In the genomic region with DNA sequence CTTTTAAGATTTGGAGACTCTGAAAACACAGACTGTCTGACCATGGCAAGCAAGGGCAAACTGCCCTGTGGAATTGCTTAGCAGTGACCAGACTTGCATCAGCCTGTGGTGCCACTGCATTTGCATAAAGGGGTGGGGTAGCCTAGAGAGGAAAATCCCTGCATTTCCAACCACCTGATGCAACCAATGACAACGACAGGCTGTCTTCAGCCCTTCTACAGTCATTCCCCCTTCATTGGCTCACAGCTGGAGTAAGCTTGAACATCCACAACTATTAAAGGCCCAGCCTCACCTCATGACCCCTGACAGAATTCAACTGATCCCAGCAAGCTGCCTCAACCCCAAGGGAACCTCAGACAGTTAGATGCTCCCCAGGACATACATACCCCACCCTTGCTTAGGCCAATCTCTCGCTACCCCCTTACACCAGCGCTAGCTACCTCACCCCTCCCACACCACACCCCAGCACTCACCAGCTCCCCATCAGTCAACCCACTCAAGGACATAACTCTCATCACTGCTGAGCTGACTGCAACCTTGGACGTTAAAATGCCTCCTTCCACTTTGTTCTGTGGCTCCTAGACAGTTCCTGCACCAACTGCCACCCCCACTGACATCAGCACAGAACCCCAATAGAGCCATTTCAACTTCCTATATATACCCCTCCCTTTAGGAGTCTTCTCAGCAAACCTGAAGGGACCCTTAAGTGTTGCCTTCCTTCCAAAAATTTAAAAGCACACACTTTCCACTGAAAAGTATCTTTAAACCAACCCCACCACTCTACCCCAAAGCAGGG, we compare ENCODE assay signal across 8 mouse cellular contexts. TPM values are rescaled to one million over a fixed set of nuclear protein-coding genes. Genes with fewer than 3 reads are reported as not detected.
DNase-seq lines count a peak whose midpoint lies in the region; ATAC-seq lines count a peak whose summit lies in the region.

No protein-coding gene starts in this region.

- H3K27me3 ChIP-seq in heart, embryonic 16.5 days (ENCODE audit: control insufficient read depth, insufficient read depth, low read length), result no peaks in the 10 kb centered on the region
- H3K27me3 ChIP-seq in liver, embryonic 12.5 days (replicated peaks), result no peaks in the 10 kb centered on the region
- no peaks in the 10 kb centered on the region for H3K27me3 ChIP-seq in neural tube, embryonic 15.5 days (replicated peaks)

- ATAC-seq in heart, embryonic 16.5 days (replicated peaks; ENCODE audit: extremely low read depth, insufficient read depth, low FRiP score), result no peak
- ATAC-seq in liver, embryonic 12.5 days, result peak; percentile 8; the same call in 1 of the 2 replicates
- no peak for ATAC-seq in neural tube, embryonic 15.5 days (ENCODE audit: low FRiP score)

- H3K36me3 ChIP-seq in heart, embryonic 16.5 days (ENCODE audit: control insufficient read depth, insufficient read depth), result peaks cover 50% of the 10 kb centered on the region
- peaks cover 87% of the 10 kb centered on the region for H3K36me3 ChIP-seq in liver, embryonic 12.5 days
- H3K36me3 ChIP-seq in neural tube, embryonic 15.5 days, result peaks cover 53% of the 10 kb centered on the region

- WGBS in heart, embryonic 16.5 days, result 30% methylated on average over 4 of the region's 4 CpGs
- 48% methylated on average over 4 of the region's 4 CpGs for WGBS in liver, embryonic 12.5 days (ENCODE audit: insufficient replicate concordance)
- 43% methylated on average over 4 of the region's 4 CpGs for WGBS in neural tube, embryonic 15.5 days

- H3K9ac ChIP-seq in heart, embryonic 16.5 days (ENCODE audit: low read length), result peak overlapping the region; percentile 72
- H3K9ac ChIP-seq in liver, embryonic 12.5 days, result peak overlapping the region; percentile 60; the same call in 1 of the 2 replicates
- H3K9ac ChIP-seq in neural tube, embryonic 15.5 days (replicated peaks), result peak overlapping the region; percentile 66; the same call in 1 of the 2 replicates

- H3K9me3 ChIP-seq in heart, embryonic 16.5 days (replicated peaks; ENCODE audit: control insufficient read depth, low read length), result no peaks in the 10 kb centered on the region
- no peaks in the 10 kb centered on the region for H3K9me3 ChIP-seq in liver, embryonic 12.5 days (replicated peaks)
- no peaks in the 10 kb centered on the region for H3K9me3 ChIP-seq in neural tube, embryonic 15.5 days (replicated peaks)

- peak; percentile 45 for DNase-seq in kidney, adult 11 months
- no peak for DNase-seq in kidney, postnatal 4 days
- DNase-seq in adrenal gland, adult 2 months, result peak; percentile 85
- DNase-seq in gastrocnemius, adult 18-20 months (ENCODE audit: low spot score), result no peak
- DNase-seq in cerebellum, adult 8-10 months, result no peak

- peak overlapping the region; percentile 78 for H3K4me2 ChIP-seq in heart, embryonic 16.5 days (ENCODE audit: low read depth, low read length)
- peak overlapping the region; percentile 85 for H3K4me2 ChIP-seq in liver, embryonic 12.5 days
- peak overlapping the region; percentile 94 for H3K4me2 ChIP-seq in neural tube, embryonic 15.5 days

- 0 out of 2 replicates have a peak overlapping the region, but pooled peaks have one; percentile 2 for H3K27ac ChIP-seq in heart, embryonic 16.5 days (ENCODE audit: low read length)
- peak overlapping the region; percentile 62 for H3K27ac ChIP-seq in liver, embryonic 12.5 days
- peak overlapping the region; percentile 90 for H3K27ac ChIP-seq in neural tube, embryonic 15.5 days (replicated peaks)

- peaks cover 48% of the 10 kb centered on the region for H3K4me1 ChIP-seq in heart, embryonic 16.5 days (ENCODE audit: control insufficient read depth, insufficient read depth, low read length)
- H3K4me1 ChIP-seq in liver, embryonic 12.5 days, result peaks cover 53% of the 10 kb centered on the region
- H3K4me1 ChIP-seq in neural tube, embryonic 15.5 days, result peaks cover 57% of the 10 kb centered on the region

- H3K4me3 ChIP-seq in heart, embryonic 16.5 days (ENCODE audit: low read length), result peak overlapping the region; percentile 44
- peak overlapping the region; percentile 53 for H3K4me3 ChIP-seq in liver, embryonic 12.5 days
- peak overlapping the region; percentile 54 for H3K4me3 ChIP-seq in neural tube, embryonic 15.5 days (replicated peaks)

RNA-seq across cellular contexts. Expression of gene Nfe2l1, which starts 6.9 kb away (rescaled TPM):
- total RNA-seq in adrenal gland, adult 2 months (2021), result 100 to 1,000 TPM; 497 to 817 TPM
- polyA plus RNA-seq in adrenal gland, adult 2 months (2012; rRNA removed), result 504 and 806 TPM in 2 replicates
- 81.3 and 90.1 TPM in 2 replicates for polyA plus RNA-seq in heart, embryonic 16.5 days (2015; fragmentation: Nextera tagmentation; extraction: Ambion mirVana)
- polyA plus RNA-seq in liver, embryonic 12.5 days (2016; fragmentation: Nextera tagmentation; extraction: Ambion mirVana), result 26.7 and 32.4 TPM in 2 replicates
- polyA plus RNA-seq in neural tube, embryonic 15.5 days (2015; fragmentation: Nextera tagmentation; extraction: Ambion mirVana), result 71.8 and 78.2 TPM in 2 replicates
- total RNA-seq in gastrocnemius, adult 18-20 months (2021), result 100 to 1,000 TPM; 460 to 570 TPM

RNA-seq across cellular contexts. Expression of gene Copz2, which starts 26.8 kb away (rescaled TPM):
- 10 to 100 TPM; 57.1 to 76.8 TPM for total RNA-seq in adrenal gland, adult 2 months (2021)
- polyA plus RNA-seq in adrenal gland, adult 2 months (2012; rRNA removed), result 90.7 and 107 TPM in 2 replicates
- 118 and 129 TPM in 2 replicates for polyA plus RNA-seq in heart, embryonic 16.5 days (2015; fragmentation: Nextera tagmentation; extraction: Ambion mirVana)
- polyA plus RNA-seq in liver, embryonic 12.5 days (2016; fragmentation: Nextera tagmentation; extraction: Ambion mirVana), result 25.6 and 26.7 TPM in 2 replicates
- polyA plus RNA-seq in neural tube, embryonic 15.5 days (2015; fragmentation: Nextera tagmentation; extraction: Ambion mirVana), result 29.2 and 42.0 TPM in 2 replicates
- 10 to 100 TPM; 26.7 to 27.7 TPM for total RNA-seq in gastrocnemius, adult 18-20 months (2021)

RNA-seq across cellular contexts. Expression of gene Cbx1, which starts 33.9 kb away (rescaled TPM):
- total RNA-seq in adrenal gland, adult 2 months (2021), result 10 to 100 TPM; 65.7 to 72.8 TPM
- polyA plus RNA-seq in adrenal gland, adult 2 months (2012; rRNA removed), result 40.0 and 58.2 TPM in 2 replicates
- 45.3 and 49.9 TPM in 2 replicates for polyA plus RNA-seq in heart, embryonic 16.5 days (2015; fragmentation: Nextera tagmentation; extraction: Ambion mirVana)
- polyA plus RNA-seq in liver, embryonic 12.5 days (2016; fragmentation: Nextera tagmentation; extraction: Ambion mirVana), result 51.6 and 52.4 TPM in 2 replicates
- polyA plus RNA-seq in neural tube, embryonic 15.5 days (2015; fragmentation: Nextera tagmentation; extraction: Ambion mirVana), result 60.9 and 69.5 TPM in 2 replicates
- 10 to 100 TPM; 34.2 to 36.1 TPM for total RNA-seq in gastrocnemius, adult 18-20 months (2021)

RNA-seq across cellular contexts. Expression of gene Snx11, which starts 45.5 kb away (rescaled TPM):
- 10 to 100 TPM; 22.7 to 31.2 TPM for total RNA-seq in adrenal gland, adult 2 months (2021)
- polyA plus RNA-seq in adrenal gland, adult 2 months (2012; rRNA removed), result 12.4 and 12.6 TPM in 2 replicates
- 11.9 and 14.0 TPM in 2 replicates for polyA plus RNA-seq in heart, embryonic 16.5 days (2015; fragmentation: Nextera tagmentation; extraction: Ambion mirVana)
- 14.3 and 14.4 TPM in 2 replicates for polyA plus RNA-seq in liver, embryonic 12.5 days (2016; fragmentation: Nextera tagmentation; extraction: Ambion mirVana)
- polyA plus RNA-seq in neural tube, embryonic 15.5 days (2015; fragmentation: Nextera tagmentation; extraction: Ambion mirVana), result 70.4 and 81.7 TPM in 2 replicates
- 10 to 100 TPM in 1 of 2 experiments, 1 to 10 TPM in 1; 9.6 to 10.3 TPM for total RNA-seq in gastrocnemius, adult 18-20 months (2021)

Comparison
In these comparisons a context has a peak if more than half of its experiments do, and no peak if none do; other contexts are left out.
1. DNase-seq: peak in kidney, adult 11 months (single experiment) and adrenal gland, adult 2 months (single experiment); none in kidney, postnatal 4 days (0 of 2), gastrocnemius, adult 18-20 months (single experiment) and cerebellum, adult 8-10 months (single experiment).
2. H3K27ac ChIP-seq: peak in every context shown above with its lines; median percentile 90 in neural tube, embryonic 15.5 days; 62 in liver, embryonic 12.5 days; 2 in heart, embryonic 16.5 days.
3. Peak in every context shown above with its lines, with median percentiles within 50 percentile points of each other: H3K4me2 ChIP-seq, H3K4me3 ChIP-seq and H3K9ac ChIP-seq.